Mouse (Mus musculus) neutrophil, adult 5-6 weeks (primary cell): ENCODE data around the gene Plg. TPM values are rescaled to one million over a fixed set of nuclear protein-coding genes. Genes with fewer than 3 reads are reported as not detected.

Source experiments
- ATAC-seq: fragments of 151-379, 151-347 bp; 2 replicates; pipeline ENCODE4 v1.8.0; 2017; ENCODE audit warnings: mild to moderate bottlenecking, moderate TSS enrichment; ENCODE audit not compliant: insufficient number of reproducible peaks, poor library complexity, low FRiP score, severe bottlenecking; ENCODE audit errors: extremely low read depth
- total RNA-seq: library from RNA; stranded (forward); fragments of 200-1000 nt; gene quantifications from 2 replicates; pipeline ENCODE4 v1.2.3, GENCODE M21; 2017

Gene Plg
- total RNA-seq: not detected in 2 replicates

DNA sequence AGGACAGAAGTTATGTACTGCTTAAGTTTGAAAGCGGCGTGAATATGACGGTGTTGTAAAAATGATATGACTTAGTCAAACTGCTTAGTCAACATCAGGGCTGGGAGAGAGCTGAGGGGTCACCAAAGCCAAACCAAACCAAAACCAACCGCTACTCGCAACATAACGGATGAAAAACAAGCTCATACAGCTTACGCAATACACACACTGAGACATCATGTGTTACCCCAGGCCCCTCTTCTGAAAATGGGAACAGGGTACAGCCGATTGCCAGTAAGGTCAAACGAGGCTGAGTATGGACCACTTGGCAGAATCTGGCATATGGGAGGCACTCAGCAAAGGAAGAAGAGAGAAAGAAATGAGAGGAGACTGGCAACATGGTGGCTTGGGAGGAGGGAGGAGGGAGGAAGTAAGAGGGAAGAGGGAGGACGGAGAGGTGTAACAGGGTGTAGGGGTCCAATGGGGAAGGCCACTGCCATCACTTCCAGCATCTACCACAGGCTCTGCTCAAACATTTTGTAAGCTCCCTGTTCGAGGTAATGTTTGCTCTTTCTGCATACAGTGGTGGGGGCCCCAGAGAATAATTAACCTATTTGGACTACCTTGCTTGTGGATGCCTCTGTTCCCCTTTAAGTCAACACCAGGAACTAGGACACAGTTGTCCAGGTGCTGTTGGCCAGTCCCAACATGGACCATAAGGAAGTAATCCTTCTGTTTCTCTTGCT, at the start of gene Plg:
Gene Plg (plus strand): TSS at position 628 of the 725 bp plus-strand sequence.
- no peak for ATAC-seq

DNA sequence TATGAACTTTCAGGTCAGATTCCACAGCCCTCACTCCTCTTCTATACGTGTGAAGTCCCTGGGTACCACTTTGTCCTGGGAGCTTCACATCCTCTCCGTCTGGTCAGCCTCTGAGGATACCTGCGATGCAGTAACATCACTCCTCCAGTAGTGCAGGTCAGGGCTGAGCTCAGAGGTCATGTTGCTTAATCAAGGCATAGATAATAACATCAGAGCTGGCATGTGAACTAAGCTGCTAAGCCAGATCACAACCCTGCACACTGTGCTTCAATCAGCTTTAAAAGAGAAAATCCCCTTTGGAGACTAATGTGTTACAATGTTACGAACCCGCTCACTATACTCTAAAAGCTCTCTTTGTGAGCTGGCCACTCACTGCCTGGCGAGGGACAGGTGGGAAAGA, 43.3 kb upstream of the Plg start:
- ATAC-seq: no peak

DNA sequence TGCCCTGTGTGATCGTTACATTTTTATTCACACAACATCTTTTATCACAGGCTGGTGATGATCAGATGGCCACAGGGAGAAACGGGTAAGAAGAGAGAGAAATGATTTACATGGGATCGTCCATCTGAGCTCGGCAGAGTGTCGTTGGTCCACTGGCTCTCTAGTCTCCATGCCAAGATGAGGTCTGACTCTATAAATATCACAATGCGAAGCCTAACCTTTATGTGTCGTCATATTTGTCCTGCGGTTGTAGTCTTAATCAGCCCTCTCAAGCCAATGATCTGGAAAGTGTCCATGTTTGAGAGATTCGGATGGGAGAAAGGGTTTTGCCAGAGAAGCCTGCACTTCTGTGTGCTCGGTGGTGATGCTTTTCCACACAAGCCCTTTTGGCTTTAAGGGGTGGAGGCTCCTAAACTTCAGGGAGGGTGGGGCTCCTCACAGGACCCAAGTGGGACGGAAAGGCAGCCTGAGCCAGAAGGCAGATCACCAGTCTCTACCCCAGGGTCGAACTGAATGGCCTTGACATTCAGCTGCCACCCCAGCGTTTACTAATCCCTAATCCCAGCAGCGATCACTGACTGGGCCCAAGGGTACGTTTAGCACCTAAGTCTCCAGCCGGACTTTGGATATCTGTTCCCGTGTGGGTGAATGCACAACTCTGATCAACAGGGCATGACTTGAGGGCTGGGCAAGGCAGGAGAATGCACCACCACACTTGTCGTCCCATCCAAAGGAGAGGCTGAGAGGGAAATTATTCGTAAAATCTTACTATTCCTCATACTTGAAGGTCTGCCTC, 42.1 kb upstream of the Plg start:
- ATAC-seq: no peak

DNA sequence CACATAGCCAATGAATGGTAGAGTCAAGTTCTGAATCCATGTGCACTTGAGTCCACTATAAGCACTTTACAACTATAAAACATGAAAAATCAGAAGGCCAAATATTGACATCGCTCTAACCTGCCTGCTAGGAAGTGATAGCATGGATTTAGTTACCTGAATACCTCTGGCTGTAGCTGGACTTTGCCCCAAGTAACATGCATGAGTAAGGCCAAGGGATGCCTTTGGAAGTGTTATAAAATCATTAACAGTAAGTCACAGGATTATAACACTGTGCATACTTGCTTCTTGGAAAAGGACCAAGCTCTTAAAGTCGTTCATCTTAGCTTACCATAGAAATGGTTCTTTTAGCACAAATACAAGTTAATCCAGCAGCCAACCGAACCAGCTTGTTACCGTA, 41.3 kb upstream of the Plg start:
- no peak for ATAC-seq

DNA sequence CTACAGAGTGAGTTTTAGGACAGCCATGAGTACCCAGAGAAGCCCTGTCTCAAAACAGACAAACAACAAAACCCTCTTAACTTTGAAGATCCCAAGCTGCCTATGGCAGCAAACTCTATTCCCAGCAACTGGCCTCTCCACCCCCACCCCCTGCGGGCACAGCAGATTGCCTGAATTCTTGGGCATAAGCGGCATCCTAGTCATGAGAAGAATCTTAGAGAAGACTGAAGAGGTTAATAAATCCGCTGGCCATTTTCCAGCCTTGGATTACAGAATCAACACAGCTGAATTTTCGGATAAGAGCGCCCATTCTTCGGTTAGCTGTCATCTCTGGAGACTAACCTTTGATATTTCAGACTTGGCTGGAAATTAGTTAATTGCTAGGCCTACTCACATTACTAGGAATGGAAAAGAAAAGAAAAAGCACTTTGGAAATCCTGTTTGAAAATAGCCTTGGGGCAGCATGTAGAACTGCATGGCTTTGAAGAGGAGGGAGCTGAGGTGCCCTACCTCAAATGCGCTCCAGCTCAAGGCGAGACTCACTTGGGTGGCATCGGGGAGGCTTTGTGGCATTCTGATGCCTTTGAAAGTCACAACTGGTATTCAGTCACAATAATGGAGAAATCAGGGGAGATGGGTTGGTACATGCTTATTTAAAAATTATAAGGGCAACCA, 34.6 kb upstream of the Plg start:
- ATAC-seq: no peak

DNA sequence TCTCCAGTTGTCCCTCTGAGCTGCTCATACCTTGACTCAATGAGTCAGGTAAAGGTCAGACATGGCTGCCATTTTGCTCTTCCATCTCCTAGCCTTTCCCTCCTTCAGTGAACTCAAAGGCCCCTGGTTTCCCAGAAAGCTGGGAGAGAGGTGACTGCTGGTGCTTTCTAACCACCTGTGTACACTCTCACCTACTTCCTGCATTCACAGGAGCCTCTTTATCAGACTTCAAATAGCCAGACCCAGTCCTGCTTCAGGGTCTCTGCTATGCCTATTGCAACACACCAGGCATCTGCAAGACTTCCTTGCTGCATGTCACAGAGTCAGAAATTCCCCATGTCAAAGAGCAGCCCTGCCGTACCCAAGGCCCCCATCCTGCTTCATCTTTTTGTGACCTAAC, 30.9 kb upstream of the Plg start:
- ATAC-seq: no peak

DNA sequence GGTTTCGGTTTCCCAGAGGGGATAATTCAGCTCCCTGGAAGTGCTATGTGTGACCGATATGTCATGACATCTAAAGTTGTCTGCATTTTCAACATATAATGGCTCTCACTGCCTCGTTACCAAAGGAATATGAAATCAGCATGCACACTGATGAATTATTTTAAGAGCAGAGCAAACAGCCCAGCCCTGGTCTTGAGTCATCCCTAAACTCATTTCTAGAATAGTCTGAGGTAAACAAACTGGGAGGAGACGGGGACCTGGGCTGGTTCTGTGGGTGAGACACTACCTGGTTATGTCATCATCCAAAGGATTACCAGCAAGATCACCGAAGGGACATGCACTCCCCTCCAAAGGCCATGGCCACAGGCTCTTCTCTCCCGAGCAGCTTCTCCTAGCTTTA, 26.8 kb upstream of the Plg start:
- no peak for ATAC-seq

DNA sequence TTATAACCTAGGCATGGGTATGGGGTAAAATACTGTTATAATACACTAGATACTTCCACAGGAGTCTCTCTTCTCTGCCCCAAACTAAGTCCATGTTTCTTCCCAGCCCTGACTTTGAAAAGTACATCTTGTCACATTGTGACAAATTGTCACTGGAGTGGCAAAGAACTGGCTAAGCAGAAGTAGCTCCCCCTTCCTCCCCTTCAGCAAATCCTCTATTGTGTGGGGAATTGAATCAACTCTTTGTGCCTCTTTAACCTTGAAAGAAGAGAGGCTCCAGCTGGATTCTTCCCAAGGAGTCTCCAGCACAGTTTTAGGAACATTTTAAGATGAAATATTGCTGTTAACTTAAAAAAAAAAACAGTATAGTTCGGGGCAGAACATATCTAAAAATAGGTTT, 25.6 kb upstream of the Plg start:
- no peak for ATAC-seq

DNA sequence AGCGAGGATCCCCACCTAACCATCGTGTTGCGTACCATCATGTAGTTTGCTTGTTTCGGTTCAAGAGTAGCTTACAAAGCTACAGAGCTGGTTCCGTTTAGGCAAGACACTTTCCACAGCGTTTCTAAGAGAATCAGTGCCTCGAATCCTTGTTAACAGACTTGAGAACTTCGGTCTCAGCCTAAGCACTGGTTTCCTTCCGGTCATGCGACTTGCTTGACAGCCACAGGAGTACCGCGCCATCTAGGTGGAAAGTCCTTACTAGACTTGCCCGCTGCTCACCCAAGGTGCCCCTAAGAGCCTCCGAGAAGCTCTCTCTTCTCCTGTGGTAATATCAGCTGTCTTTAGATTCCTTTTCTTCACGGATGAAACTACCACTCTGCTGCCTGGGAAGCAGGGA, 18.5 kb upstream of the Plg start:
- ATAC-seq: no peak

DNA sequence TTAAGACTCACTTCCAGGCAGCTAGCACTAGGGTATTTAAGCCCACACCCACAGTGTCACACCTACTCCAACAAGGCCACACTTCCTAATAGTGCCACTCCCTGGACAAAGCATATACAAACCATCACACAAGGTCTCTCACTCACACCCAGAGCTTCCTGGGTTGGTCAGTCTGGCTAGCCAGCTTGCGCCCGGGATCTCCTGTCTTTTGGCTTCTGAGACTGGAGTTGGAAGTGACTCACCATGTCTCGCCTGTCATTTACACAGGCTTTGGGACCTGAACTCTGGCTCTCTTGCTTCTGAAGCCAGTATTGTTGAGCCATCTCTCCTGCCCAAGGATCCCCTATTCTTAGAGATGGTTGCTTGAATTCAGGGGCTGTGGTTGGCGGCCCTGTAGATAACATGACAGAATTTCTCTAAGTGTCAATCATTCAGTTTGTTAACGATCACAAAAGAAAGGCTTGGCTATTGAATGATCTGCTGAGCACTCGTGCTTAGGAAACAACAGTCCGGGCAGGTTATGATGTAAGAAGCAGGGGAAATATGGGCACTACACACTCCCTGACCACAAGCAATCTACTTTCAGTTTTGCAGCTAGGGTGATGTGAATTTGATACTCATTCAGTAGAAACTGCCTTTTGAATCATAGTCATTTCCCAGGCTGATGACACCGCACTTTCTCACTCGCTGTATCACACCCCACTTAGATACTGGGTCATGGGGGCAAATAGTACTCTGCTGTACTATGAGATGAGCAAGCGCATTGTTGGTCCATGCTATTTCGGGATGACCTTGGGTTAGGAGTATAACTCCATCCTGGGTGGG, 14.6 kb upstream of the Plg start:
- ATAC-seq: no peak

DNA sequence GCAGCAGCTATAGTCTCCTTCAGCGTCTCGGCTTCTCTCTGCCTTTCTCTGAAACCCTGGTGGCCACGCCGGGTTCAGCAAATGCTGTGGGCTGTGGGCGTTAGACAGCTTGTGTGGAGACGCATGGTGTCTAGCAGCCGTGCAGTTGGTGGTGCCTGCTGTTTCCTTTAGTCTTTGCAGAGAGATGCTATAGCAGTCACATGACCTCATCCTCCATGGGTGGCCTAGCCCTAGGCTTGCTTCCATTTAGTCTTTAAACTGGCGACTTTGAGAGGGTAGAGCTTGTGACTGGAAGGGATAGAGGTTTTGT, 14.0 kb upstream of the Plg start:
- ATAC-seq: 0 out of 2 replicates have a peak, but pooled peaks have one; percentile 16

DNA sequence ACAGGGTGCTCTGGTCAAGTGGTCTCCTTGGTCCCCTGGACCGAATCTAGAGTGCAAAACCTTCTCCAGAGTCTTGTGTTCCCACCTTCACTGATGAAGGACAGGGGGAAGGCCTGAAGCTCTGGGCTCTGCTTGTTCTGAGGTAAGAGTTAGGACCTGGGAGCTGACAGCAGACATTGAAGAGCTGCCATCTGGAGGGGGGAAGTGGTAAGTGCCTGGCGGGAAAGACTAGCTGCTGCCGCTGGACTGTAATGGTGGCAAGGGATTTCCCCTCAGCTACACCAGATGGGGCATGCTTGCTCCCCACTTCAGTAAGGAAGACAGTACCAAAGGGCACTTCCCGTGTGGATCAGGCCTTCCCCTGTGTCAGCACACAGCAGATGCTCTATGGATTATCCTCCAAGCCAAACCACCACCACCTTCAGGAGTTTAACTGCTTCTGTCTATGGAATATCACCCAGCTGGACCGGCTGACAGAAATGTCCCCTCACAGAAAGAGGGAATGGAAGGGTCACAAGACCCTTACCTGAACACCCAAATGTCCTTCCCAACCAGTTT, 11.0 kb upstream of the Plg start:
- ATAC-seq: peak; percentile 50; the same call in 1 of the 2 replicates

DNA sequence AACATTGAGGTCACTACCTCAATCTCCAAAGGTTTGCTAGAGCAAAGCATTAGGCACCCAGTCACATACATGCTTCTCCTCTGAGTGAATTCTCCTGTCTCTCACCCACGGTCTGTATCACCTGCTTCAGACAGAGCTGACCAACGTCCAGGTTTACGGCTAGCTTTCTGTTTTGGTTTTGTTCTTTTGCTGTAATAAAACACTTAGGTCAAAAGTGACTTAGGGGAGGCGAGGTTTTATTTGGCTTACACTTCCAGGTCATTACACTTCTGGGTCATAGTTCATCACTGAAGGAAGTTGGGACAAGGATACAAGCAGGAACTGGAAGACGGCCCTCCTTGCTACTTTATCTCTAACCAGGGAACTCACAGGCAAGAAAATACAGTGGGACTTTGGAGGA, 9.0 kb upstream of the Plg start:
- no peak for ATAC-seq

DNA sequence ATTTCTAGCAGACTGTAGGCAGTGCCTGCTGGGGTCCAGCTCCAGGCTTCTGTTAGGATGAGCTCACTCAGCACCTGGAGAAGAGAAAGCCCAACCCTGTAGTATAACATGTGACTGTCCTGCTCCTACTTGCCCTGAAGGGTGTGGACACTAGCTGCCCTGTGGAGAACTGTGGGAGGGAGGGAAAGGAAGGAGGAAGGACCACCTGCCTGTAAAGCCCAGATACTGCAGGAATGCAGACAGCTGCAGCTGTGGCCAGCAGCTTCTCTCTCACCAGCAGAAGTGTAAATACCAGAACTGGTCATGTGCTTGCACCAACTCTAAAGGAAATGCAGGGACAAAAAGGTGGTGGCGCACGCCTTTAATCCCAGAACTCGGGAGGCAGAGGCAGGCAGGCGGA, 8.1 kb upstream of the Plg start:
- ATAC-seq: no peak

DNA sequence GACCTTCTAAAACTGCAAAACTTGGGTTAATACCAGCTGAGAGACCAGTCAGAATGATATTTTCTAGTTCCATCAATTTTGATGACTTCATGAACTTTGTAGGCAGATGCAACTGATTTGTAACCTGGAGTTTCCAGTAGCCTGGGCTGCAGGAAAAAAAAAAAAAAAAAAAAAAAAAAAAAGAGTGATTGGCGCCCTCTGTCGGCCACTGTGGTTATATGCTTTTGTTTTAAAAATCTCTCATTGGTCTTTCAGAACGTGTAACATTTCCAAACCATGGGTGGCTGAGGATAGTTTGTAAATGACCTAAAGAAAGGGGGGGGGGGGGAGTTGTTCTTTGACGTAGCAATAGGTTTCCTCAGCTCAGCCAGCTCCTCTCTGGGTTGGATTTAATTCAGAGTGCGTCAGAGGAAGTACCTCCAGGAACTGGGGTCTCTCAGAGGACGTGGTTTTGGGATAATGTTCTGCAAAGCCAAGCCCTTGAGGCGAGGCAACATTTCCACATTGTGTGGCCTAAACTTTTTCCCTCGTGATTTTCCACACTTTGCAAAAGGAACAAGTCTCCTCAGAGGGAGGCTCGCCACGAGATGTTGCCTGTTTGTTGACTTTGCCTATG, 7.0 kb upstream of the Plg start:
- no peak for ATAC-seq

DNA sequence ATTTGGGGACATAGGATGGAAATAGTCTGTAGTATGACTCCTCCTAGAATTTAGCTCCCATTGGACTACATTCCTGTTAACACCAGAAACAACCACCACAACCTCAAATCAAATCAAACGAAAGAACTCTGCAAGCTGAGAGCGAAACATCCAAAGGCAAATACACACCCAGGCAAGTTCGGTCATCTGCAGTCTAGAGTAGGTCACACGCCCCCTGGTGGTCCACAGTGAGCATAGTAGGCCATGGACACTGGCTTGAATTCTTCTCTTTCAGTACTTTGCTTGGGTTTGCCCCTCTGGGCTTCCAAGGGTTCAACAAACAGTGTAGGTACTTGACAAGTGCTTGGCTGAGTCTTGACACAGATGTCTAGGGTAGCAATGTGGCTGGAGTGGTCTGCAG, 6.4 kb upstream of the Plg start:
- peak; percentile 70 for ATAC-seq

DNA sequence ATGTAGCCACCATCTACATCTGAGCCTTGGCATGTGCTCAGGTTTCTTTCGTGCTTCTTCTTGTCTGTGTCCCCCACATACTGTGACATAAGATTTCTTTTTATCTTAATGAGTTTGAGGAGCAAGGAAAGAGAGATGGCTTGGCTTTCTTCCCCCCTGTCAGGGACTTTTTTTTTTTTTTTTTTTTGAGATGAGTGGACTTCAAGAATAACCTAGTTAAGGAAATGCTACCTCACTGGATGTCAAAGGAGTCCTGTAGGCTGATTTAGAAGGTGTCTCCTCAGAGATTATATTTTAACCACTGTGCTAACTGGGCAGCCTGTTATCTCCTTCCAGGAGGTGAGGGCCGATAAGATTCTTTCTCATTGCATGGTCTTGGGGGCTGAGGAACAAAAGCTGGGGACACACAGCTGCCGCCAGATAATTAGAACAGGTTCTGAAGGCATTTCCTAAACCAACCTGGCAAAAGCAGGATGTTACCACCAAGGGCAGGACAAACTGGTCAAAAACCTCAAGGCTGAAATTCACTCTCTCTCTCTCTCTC, 4.7 kb upstream of the Plg start:
- ATAC-seq: no peak

DNA sequence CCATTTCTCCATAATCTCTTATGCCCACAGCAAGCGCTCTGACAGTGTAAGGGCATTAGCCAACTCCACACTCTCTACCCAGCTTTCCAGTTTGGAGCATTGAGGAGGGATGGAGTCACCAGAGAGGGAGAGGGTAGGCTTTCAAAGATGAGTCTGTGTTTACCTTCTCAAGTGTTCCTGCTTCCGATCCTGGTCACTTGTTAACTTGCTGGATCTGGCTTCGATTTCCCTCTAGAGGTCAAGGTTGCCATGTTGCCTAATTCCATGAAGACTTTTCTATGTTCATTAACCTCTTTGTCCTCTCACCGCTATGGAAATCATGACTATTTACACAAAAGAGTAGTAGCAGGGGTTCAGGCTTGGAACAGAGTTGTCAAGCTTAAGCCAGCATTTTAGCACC, 1.9 kb downstream of the Plg start:
- no peak for ATAC-seq
